Comparison of ENCODE assay signal across 1 mouse cellular context in the genomic region with DNA sequence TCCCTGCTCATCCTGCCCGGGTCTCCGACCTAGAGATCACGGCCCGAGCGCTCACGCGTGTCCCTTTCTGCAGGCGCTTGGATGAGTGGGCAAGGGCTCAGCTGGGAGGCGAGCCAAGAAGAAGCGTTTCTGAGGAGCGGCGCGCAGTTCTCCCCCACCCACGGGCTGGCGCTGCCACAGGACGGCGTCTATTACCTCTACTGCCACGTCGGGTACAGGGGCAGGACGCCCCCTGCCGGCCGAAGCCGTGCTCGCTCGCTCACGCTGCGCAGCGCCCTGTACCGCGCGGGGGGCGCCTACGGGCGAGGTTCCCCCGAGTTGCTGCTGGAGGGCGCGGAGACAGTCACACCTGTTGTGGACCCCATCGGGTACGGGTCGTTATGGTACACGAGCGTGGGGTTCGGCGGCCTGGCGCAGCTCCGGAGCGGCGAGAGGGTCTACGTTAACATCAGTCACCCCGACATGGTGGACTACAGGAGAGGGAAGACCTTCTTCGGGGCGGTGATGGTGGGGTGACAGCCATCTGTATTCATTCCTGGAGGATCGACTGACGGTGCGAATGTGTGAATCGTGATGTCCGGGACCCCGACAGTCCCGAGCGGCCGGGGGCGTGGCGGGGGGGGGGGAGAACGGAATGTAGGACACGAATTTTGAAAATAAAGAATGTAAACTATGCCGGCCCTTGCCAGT.
TF ChIP-seq lines count a peak whose summit lies in the region.

No protein-coding gene starts in this region.

TF ChIP-seq in C2C12, 6 proteins besides CTCF, POLR2A, EP300 and RAD21:
- TF ChIP-seq FOSL1 (IDR thresholded peaks at IDR 0.05; ENCODE audit: insufficient read depth, low read length, poor library complexity, severe bottlenecking), result no peak
- TF ChIP-seq MYOD1 (IDR thresholded peaks at IDR 0.05; ENCODE audit: control insufficient read depth, insufficient read length, low read depth), result no peak
- TF ChIP-seq CEBPB (IDR thresholded peaks at IDR 0.05; ENCODE audit: low read depth), result no peak
- TF ChIP-seq MAX (IDR thresholded peaks at IDR 0.05), result no peak
- TF ChIP-seq MYOG (IDR thresholded peaks at IDR 0.05; ENCODE audit: control insufficient read depth, extremely low read depth, insufficient read length), result no peak
- no peak for TF ChIP-seq USF1 (IDR thresholded peaks at IDR 0.05; ENCODE audit: low read depth)
